ENCODE assay signal across 11 mouse cellular contexts in genomic region chr14:60181306-60181705, GRCm38 (mm10).
"Had no signal": no experiment of that assay in that cellular context is flagged by ENCODE, and none has a peak within 500 bp of the region (broad histone marks: within the 10 kb centered on the region; RNA-seq: fewer than 3 reads in every experiment).

No protein-coding gene starts in this region.

- H3K4me2 ChIP-seq: limb, embryonic 15.5 days; liver, embryonic 12.5 days; lung, embryonic 14.5 days; midbrain, embryonic 15.5 days had no signal

- ATAC-seq: liver, embryonic 12.5 days; midbrain, embryonic 15.5 days had no signal

- DNase-seq: kidney, adult 8-10 months; kidney, postnatal 36 days; lung, embryonic 14.5 days; lung, postnatal 10 days; lung, postnatal 4 days; right cerebral cortex, postnatal 25 days; thymus, postnatal 4 days had no signal

- H3K27ac ChIP-seq: limb, embryonic 15.5 days; liver, embryonic 12.5 days; midbrain, embryonic 10.5 days; midbrain, embryonic 15.5 days had no signal

- H3K4me3 ChIP-seq: limb, embryonic 15.5 days; liver, embryonic 12.5 days; midbrain, embryonic 10.5 days; midbrain, embryonic 15.5 days had no signal

- H3K27me3 ChIP-seq: midbrain, embryonic 15.5 days had no signal

- H3K9me3 ChIP-seq: limb, embryonic 15.5 days; liver, embryonic 12.5 days; midbrain, embryonic 10.5 days; midbrain, embryonic 15.5 days had no signal

- H3K36me3 ChIP-seq: limb, embryonic 15.5 days; midbrain, embryonic 10.5 days; midbrain, embryonic 15.5 days had no signal

- H3K9ac ChIP-seq: limb, embryonic 15.5 days; liver, embryonic 12.5 days; lung, embryonic 14.5 days; midbrain, embryonic 15.5 days had no signal
